Mouse (Mus musculus): ENCODE results near the gene Rnpep.

GRCm38 (mm10) chr1:135262329-135262728 is 21.6 kb downstream of the Rnpep start:
- no peak for TF ChIP-seq CTCF (IDR thresholded peaks at IDR 0.05; ENCODE audit: control insufficient read depth, insufficient read depth, insufficient replicate concordance, low read depth, low read length)
- TF ChIP-seq POLR2A (IDR thresholded peaks at IDR 0.05; ENCODE audit: control insufficient read depth, low read depth, low read length): no peak

All from testis, adult 2 months (tissue).